Mouse (Mus musculus): ENCODE data around the gene Abhd4. TPM values are rescaled to one million over a fixed set of nuclear protein-coding genes. Genes with fewer than 3 reads are reported as not detected.
A peak's percentile ranks its signal among the peaks of the same experiment; 100 is the strongest.

The Abhd4 gene
- total RNA-seq (2015) (11.0 and 13.9 TPM in 2 replicates), total RNA-seq (2017) (10.0 and 16.5 TPM in 2 replicates)

DNA sequence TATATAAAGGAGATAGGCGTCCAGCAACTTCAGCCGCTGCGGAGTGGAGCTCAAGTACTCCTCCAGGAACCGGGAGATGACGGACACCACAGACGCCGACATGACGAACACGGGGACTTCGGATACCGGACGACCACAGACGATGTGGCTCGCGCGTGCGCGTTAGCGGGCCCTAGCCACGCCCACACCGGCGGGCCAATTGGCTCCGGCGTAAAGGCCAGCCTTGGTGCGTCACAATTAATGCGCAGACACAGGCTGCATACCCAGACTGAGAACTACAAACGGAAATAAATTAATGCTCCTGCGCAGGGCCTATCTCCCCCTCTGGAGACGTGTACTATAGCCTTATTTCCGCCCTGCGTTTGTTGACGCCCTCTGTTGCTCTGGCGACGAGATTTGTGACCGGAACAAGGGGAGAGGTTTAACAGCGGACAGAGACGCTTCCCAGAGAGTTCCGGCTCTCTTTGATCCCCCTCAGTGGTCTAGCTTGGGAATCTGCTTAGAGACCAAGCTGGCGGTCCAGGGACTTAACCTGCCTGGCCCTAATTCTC is at the start of gene Abhd4, which contains the start of gene Dad1:
TSS of gene Abhd4 (plus strand) at position 448 of the 551 bp plus-strand sequence.
TSS of gene Dad1 (minus strand) at position 364 of the 551 bp plus-strand sequence.
- peak; percentile 94 for ATAC-seq (ENCODE audit: poor library complexity, severe bottlenecking)

DNA sequence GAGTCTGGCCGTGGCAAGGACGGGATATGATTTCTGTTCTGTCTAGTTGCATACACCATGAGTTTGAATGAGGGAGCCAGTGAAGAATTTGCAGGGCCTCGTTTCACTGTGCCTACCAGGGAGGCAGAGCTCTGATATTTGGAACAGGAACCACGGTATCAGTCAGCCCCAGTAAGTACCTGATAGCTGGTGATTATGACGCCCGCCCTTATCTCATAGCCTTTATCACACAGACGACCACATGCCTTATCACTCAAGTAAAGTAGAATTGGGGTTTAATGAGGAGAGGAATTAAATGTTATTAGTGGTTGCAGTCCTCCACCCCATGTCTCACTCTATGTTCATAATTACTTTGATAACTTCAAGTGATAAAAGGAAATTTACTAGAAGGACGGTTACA is 49.7 kb upstream of the Abhd4 start:
- peak; percentile 52 for ATAC-seq (ENCODE audit: poor library complexity, severe bottlenecking)

DNA sequence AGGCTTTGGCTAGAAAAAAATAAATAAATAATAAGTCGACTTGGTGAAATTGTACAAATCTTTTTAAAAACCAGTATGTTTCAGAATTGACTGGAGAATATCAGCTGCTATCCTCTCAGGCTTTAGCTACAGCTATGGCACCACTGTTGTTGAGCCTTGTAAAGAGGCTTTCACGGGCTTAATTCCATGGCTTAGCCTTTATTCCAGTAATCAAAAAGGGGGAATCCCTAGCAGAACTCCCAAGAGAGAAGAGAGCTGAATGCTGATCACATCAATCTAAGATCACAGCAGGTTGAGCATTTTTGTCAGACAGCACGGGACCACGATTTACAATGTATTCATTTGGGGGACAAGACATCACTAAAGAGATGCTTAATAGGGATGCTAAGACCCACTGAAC is 49.2 kb upstream of the Abhd4 start:
- ATAC-seq (ENCODE audit: poor library complexity, severe bottlenecking), result no peak

DNA sequence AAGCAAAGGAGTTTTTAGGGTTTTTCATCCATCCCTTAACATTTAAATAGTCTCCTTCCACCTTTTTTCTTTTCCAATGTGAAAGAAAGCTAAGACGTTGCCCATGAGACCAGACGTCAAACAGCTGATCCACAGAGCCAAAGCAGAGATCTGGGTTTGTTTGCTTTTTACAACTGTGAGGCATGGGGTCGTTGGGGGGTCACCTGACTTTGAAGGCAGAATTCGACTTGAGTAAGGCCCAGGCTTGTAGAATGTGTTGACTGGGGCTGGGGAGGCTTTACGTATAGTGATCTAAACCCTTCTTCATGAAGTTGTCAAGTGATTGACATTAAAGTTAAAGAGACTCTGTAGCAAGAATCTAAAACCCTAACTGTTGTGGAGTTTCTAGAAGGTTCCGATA is 48.1 kb upstream of the Abhd4 start:
- ATAC-seq (ENCODE audit: poor library complexity, severe bottlenecking), result no peak

DNA sequence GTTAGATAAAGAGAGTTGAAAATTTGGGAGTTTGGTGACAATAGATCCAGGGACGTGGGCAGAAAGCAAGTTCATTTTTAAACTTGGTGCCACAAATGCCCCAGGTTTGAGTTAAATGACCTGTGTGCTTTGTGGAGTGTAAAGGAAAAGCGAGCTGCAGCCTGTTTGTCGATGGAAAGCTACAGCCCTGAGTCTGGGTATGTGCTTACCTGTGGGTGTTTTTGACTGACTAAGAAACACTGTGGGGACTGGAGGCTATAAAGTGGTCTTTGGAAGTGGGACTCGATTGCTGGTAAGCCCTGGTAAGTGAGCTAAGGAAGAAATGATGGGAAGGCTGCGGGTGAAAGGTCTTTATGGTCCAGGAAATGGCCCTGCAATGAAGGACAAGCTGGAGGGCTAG is 47.7 kb upstream of the Abhd4 start:
- no peak for ATAC-seq (ENCODE audit: poor library complexity, severe bottlenecking)

DNA sequence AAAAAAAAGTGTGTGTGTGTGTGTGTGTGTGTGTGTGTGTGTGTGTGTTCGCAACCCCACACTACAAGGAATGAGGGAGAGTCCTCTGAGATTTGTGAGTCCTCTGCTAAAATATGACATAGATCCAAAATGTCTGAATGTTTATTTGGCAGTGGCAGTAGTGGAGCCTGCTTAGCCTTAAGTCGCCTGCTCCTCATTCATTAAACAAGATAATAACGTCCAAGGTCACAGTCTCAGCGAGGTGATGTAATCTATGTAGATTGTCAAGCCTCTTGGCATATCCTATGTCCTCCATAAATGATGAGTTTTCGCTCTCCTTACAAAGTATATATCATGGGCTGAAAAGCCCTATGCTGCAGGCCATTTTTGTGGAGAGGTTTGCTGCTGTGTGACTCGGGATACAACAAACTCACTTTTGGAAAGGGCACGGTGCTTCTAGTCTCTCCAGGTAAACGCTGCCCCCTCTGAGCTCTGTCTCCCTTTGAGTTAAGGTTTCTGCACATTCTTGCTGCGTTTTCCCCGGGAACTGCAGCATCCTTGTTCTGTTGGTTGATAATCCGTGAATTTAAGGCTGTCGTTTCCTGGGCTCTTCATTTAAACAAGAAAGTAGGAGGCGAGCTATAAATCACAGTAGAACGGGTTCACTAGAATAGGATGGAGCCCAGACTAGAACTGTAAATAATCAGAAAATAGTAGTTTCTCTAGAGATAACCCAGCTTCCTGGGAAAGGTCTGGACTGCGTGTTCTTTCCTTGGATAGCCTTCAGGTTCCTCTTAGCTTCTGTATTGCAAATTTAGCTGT is 47.0 kb upstream of the Abhd4 start:
- ATAC-seq (ENCODE audit: poor library complexity, severe bottlenecking), result no peak

DNA sequence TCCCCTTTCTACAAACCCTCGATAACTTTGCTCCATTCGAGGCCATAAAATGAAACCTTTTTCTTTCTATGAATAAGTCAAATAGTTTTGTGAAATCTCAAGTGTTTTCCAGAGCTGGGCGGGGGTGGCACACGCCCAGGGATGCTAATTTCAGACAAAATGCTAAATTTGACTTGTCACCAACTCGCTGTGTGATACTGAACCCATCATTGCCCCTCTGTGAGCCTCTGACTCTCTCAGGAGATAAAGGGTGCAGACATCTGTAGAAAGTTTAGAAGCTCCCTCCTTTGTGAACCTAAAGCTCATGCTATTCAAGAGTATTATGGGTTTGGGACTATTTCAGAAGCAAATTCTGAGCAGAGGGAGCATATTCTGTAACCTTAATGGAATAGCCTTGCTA is 46.1 kb upstream of the Abhd4 start:
- no peak for ATAC-seq (ENCODE audit: poor library complexity, severe bottlenecking)

DNA sequence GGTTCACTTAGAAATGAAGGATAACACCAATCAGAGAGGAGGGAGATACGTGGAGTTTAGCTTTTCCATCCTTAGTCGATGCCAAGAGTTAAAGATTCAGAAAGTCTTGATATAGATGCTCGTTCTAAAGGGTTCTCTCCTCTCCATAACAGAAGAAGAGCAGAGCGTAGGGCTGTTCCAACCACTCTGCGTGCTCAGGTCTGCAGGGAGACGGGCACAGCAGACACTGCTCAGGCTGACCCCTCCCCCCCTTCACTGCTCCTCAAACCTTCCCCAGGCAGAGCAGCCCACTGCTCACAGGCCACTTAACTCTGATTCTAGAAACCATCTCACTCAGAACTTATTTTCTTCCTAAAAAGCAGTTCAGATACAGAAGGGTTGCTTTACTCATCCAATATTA is 45.2 kb upstream of the Abhd4 start:
- no peak for ATAC-seq (ENCODE audit: poor library complexity, severe bottlenecking)

DNA sequence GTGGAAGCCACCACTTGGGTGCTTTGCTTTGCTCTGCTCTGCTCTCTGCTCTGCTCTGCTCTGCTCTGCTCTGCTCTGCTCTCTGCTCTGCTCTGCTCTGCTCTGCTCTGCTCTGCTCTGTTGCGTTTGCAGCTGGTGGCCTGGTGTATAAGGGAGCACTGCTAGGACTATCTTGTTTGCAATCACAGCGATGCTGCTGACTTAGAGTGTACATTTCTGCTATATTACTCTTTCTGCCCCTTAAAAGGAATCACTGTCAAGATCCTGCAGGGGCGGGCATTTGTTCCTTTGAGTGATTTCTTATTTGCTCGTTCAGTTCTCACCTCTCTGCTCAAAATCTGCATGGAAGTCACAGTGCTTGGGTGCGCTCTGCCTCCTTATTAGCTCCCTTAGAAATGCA is 44.1 kb upstream of the Abhd4 start:
- no peak for ATAC-seq (ENCODE audit: poor library complexity, severe bottlenecking)

DNA sequence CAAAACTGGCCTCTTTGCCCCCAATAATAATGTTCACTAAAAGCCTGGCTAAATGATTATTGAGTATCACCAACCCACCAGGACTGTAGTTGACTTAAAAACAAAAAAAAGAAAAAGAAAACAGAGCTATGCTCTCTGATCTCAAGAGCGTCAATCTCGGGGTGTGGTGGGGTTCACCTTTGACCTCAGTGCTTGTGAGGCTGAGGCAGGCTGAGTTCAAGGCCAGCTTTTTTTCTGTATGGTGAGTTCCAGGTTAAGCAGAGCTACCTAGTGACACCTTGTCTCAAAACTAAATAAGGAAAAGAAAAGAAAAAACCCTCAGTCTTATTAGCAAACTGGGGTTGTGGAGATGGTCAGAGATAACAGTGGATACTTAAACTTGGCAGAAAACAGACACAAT is 43.6 kb upstream of the Abhd4 start:
- ATAC-seq (ENCODE audit: poor library complexity, severe bottlenecking), result no peak

DNA sequence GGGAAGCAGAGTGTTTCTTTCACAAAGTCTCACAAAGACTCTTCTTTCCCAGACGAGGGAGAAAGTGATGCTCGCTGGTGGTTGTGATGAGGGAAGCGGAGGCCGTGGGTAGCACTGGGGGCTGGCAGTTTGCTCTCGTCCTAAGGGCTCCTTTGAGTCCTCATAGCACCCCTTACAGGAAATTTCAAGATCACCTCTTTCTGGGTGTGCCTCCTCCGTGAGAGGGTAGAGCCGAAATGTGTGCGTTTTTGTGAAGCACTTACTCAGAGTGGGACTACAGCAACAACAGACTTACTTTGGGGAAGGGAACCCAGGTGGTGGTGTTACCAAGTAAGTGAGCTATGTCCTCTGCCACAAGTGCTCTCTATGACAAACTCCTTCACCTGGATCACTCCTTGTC is 42.8 kb upstream of the Abhd4 start:
- no peak for ATAC-seq (ENCODE audit: poor library complexity, severe bottlenecking)

DNA sequence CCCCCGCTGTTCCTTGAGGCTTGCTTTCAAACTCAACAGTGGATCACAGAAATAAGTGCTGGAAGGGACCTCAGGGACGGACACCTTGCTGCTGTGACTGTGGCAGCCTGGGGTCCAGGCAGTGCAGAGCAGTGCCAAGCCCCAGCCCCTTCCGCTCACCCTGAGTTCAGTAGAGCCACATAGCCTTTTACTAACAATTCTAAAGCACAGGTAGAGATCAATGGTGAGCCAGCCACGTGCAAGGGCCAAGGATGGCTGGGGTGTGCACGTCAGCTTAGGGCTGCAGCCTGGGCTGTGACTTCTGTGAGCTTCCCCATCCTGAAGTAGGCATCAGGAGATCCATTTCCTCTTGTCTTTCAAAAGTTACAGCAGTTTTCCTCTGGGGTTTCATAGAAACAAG is 42.2 kb upstream of the Abhd4 start:
- ATAC-seq (ENCODE audit: poor library complexity, severe bottlenecking), result no peak

DNA sequence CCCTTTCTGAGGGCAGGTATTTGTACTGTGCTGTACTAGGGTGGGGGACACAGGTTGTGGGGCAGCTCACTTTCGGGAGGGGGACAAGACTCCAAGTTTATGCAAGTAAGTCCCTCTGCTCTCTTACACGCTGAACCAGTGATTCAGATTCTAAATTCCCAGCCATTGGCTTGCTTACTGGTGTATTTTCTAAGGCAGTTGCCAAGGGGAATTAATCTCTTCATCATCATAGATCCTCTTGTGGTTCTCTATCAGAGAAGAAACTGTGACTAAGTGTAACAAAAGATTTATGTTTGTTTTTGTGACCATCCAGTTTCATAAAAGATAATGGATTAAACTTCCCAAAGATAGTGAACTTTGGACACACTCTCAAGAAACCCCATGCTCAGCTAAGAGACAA is 40.3 kb upstream of the Abhd4 start:
- ATAC-seq (ENCODE audit: poor library complexity, severe bottlenecking), result no peak

DNA sequence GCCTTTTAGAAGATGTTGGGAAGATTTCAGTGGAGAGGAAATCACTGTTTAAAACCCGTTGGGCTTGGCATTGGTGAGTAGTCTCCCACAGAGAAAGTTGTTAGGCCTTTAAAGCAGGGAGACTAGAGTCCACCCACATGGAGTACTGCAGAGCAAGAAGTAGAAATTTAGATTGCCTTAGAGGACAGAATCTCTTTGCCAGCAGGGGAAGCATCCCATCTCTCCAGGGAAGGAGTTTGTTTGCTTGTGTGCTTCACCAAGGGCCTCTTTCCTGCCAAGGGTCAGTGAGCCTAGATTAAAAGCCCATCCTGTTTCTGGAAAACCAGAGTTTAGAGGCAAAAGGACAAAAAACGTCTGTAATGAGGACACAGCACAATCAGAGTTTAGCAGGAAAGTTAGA is 39.5 kb upstream of the Abhd4 start:
- no peak for ATAC-seq (ENCODE audit: poor library complexity, severe bottlenecking)

DNA sequence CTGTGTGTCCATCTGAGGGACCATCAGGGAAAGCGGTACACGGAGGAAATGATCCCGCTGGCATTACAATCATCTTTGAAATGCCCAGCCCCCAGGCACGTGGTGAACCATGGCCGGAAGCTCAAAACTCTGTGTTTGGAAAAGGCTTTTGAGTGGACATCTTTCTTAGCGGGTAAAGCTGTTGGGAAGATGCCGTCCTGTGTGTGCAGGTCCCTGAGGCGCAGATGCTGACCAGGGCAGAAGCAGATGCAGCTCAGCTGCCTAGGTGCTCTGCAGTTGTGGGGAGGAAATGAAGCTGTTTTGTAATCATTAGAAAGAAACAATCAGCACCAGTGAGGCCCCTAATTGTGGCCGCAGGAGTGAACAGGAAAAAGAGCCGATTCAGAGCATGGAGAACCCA is 39.1 kb upstream of the Abhd4 start:
- ATAC-seq (ENCODE audit: poor library complexity, severe bottlenecking), result no peak

DNA sequence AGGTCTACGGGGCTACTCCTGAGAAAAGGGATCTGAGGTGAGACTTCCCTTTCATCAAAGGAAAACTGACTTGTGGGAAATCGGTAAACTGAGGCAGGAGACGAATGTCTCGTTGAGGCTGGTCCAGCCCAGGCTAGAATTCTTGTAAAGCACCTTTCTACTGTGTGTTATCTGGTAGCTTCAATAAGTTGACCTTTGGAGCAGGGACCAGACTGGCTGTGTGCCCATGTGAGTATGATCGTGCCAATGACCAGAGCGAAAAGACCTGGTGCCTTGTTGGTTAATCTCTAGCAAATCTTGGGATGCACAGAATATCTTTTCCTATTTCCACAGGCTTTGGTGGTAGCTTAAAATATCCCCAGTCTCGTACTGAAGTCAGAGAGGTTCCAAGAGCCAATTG is 37.9 kb upstream of the Abhd4 start:
- ATAC-seq (ENCODE audit: poor library complexity, severe bottlenecking), result no peak

DNA sequence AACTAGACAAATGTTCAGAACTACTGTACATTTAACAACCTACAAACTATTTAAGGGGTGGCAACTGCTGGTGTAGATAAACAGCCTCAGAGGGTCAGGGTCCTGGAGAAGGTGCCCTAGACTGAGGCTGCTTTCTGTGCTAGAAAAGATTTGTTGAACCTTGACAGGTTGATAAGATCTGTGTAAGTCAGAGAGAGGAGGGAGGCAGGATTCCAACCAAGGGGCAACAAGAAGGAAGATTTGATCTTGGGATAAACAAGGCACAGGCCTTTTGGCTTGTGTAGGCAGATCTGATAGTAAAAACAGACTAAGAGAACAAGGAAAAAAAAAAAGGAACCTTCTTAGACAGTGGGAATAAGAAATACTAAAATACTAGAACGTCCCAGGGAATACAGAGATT is 35.8 kb upstream of the Abhd4 start:
- ATAC-seq (ENCODE audit: poor library complexity, severe bottlenecking), result no peak

DNA sequence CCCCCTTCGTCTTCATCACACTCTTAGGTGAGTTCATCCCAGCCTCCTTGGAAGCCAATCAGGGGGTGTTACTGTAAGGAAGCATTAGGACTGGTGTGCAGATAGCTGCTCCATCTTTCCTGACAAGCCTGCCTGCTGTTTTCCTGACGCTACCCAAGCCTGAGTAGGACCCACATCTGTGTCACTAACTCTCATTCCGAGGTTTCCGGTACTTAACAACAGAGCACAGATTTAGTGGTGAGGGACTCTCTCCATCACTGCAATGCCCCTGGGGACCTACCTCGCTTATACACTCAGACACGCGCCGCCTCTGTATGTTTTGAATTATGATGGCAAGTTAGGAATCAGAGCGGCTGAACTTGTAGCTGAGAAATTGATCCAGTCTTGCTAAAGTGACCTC is 35.3 kb upstream of the Abhd4 start:
- no peak for ATAC-seq (ENCODE audit: poor library complexity, severe bottlenecking)

DNA sequence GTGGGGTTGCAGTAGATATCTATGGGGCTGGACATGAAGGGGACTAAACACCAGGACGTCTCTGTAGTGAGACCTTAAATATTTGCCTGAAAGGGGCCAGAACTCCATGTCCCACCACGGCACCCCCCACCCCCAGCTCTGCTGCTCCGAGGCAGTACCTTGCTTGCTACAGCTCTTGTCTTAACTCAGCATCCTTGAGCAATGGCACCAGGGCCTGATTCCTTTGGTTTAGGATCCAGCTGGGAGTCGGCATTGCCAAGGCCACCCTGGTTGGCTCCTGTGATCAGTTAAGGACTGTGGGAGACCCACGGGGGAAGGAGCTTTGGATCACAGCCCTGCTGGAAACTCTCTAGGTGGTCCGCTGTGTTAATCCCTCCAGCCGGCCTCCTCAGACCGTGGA is 34.7 kb upstream of the Abhd4 start:
- no peak for ATAC-seq (ENCODE audit: poor library complexity, severe bottlenecking)

DNA sequence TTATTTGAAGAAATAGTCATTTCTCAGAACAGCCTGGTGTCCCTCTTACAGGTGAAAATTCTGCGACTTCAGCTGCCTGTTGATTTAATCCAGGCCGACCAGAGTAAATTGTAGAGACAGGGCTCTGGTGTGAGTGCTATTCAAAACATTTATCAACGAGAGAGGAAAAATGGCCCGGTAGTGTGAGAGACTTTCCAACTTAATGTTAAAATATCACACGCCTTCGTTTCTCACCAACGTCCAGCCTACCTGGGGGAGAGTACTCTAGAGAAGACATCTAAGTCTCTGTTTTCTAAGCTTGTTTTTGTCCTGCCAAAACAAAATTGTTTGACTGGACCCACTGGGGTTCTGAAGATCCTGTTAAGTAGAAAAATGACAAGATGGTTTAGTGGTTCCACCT is 34.1 kb upstream of the Abhd4 start:
- no peak for ATAC-seq (ENCODE audit: poor library complexity, severe bottlenecking)

DNA sequence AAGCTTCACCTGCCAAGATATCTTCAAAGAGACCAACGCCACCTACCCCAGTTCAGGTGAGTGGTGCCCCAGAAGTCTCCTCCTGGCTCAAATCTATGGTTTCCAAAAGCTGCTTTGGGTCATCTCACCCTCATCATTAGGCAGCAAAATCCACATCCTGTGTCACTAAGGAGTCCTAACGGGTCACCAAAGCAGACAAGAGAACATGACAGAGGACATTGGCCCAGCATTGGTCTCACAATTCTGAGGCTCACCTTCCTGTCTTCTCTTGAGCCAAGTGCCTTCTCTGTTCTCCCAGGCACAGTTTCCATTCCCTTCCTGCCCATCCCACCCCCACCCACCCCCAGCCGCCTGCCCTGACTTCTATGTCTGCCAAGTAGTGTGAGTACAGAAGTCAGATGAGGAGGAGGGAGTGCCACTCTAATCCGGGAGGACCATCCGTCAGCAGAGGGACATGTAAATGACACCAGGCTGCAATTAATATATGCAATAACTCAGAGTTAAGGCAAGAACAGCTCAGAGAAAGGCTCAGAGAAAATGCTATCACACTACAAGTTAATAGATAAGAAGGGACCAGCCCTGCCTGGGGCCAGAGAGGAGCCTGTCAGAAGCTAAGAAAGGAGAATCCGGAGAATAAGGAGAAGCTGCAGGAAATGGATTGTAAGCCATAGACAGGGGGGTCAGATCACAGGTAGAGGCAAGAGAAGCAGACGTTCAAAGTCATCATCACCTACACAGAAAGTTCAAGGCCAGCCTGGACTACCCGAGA is 33.1 kb upstream of the Abhd4 start:
- no peak for ATAC-seq (ENCODE audit: poor library complexity, severe bottlenecking)

DNA sequence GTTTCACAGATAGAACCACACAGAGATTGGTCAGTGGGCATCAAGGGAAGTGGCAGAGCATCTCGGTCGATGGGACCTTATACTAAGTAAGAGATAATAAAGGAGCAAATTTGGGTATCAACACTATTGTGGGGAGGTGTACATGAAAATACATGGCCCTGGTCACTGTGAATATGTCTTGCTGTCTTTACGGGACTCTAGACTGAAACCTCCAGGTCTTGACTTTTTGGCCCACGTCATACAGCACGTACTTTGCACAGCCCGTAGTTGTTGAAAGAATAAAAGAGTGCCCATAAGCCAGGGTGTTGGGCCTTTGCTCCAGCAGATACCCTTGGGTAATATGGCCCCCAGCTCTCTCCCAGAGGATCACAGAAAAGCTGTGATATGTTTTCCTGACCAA is 32.3 kb upstream of the Abhd4 start:
- no peak for ATAC-seq (ENCODE audit: poor library complexity, severe bottlenecking)

All from megakaryocyte, adult 5-6 weeks (primary cell).